Mouse (Mus musculus): ENCODE measurements at regions not wholly inside any gene's neighbourhood (a gene's known extent, or its start where the extent isn't known, plus 50 kb on each side); places are given as distances from the start of the nearest gene placed in this dataset.

DNA sequence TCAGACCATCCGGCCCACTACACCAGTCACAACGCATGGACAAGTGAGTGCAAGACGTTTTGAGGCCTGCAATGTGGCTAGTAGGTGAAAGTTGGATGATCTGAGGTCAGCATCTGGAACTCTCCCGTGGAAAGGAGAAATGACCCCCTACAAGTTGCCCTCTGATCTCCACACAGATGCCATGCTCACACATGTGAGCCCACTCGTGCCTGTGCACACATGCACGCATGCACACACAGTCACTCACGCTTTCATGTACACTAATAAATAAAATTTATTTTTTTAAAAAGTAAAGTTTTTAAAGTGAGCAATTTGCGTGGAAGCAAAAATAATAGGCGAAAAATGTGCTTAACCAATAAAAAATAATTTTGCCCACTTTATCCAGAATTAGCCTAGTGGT is 147.5 kb upstream of the Jade1 start:
- TF ChIP-seq CTCF (IDR thresholded peaks at IDR 0.05) = no peak
- no peak for TF ChIP-seq EP300 (IDR thresholded peaks at IDR 0.05; ENCODE audit: insufficient read depth, low read depth, low read length)

Data from heart, adult 2 months (tissue).